Mouse (Mus musculus) colon, adult 2 months (tissue): ENCODE results near the gene Pfdn4. TPM values are rescaled to one million over a fixed set of nuclear protein-coding genes. Genes with fewer than 3 reads are reported as not detected.

Experiments
- polyA plus RNA-seq: library from polyadenylated mRNA; depleted of rRNA; stranded (reverse); fragments of >200 nt; gene quantifications from 2 replicates; pipeline ENCODE4 v1.2.3, GENCODE M21; 2012; rRNA removed

Gene Pfdn4
- 4.4 TPM in 2 replicates for polyA plus RNA-seq

GRCm38 (mm10) chr2:170496154-170496930 lies at the start of gene Pfdn4:
Gene Pfdn4 (plus strand): TSS chr2:170496428.

GRCm38 (mm10) chr2:170497091-170497566 lies 901 bp downstream of the Pfdn4 start, which contains the start of gene Cyp24a1:
Gene Cyp24a1 (minus strand): TSS chr2:170497145.

Other genes starting within 250 kb of the Pfdn4 start
- gene Bcas1, start 68.6 kb upstream of the Pfdn4 start, polyA plus RNA-seq: 49.0 and 63.4 TPM in 2 replicates
- not detected in 2 replicates for gene Cyp24a1, start 717 bp downstream of the Pfdn4 start, polyA plus RNA-seq
- not detected in 2 replicates for gene 4930470P17Rik, start 105.6 kb downstream of the Pfdn4 start, polyA plus RNA-seq
- 0.41 and 1.0 TPM in 2 replicates for gene Dok5, start 235.4 kb downstream of the Pfdn4 start, polyA plus RNA-seq